Mouse (Mus musculus): ENCODE measurements around the gene Ndufb2.

Ndufb2 gene

GRCm38 (mm10) chr6:39580558-39580957 lies 11.8 kb upstream of the Ndufb2 start:
- DNase-seq: no peak

- no peak for DNase-seq
Measured at GRCm38 (mm10) chr6:39581087-39581784, 11.1 kb upstream of the Ndufb2 start.

- no peak for DNase-seq
Measured at GRCm38 (mm10) chr6:39585517-39585916, 6.9 kb upstream of the Ndufb2 start, which contains the start of gene Gm42420. Gm42420 (plus strand) TSS chr6:39585753.

GRCm38 (mm10) chr6:39591481-39591880 lies 893 bp upstream of the Ndufb2 start:
- no peak for DNase-seq

GRCm38 (mm10) chr6:39600851-39601250 lies 8.5 kb downstream of the Ndufb2 start:
- DNase-seq: no peak

GRCm38 (mm10) chr6:39601828-39602227 lies 9.5 kb downstream of the Ndufb2 start:
- no peak for DNase-seq

GRCm38 (mm10) chr6:39604565-39604964 lies 12.2 kb downstream of the Ndufb2 start:
- no peak for DNase-seq

GRCm38 (mm10) chr6:39606056-39606455 lies 13.7 kb downstream of the Ndufb2 start:
- DNase-seq: no peak

GRCm38 (mm10) chr6:39606862-39607261 lies 14.5 kb downstream of the Ndufb2 start:
- no peak for DNase-seq

GRCm38 (mm10) chr6:39607365-39607764 lies 15.0 kb downstream of the Ndufb2 start:
- DNase-seq: no peak

- DNase-seq: no peak
Measured at GRCm38 (mm10) chr6:39610207-39610606, 17.8 kb downstream of the Ndufb2 start.

- DNase-seq: no peak
Measured at GRCm38 (mm10) chr6:39611296-39611695, 18.9 kb downstream of the Ndufb2 start.
